Mouse (Mus musculus) small intestine, adult 2 months (tissue): ENCODE data around the gene Defb18. TPM values are rescaled to one million over a fixed set of nuclear protein-coding genes. Genes with fewer than 3 reads are reported as not detected.
"Not testable (repeated sequence)": the region's sequence is repeated elsewhere in the genome, so short reads cannot be mapped to it uniquely, and the experiment has no call there.

Experiments
- H3K27ac ChIP-seq: fragments of 200-500 bp; 2 replicates; pipeline ENCODE4 v1.5.1; 2012; ENCODE audit warnings: low read depth, low read length, control low read depth, inconsistent platforms; ENCODE audit not compliant: insufficient read depth
- H3K27me3 ChIP-seq: fragments of 200-500 bp; 2 replicates; pipeline ENCODE4 v1.6.1; 2012; ENCODE audit warnings: mild to moderate bottlenecking, moderate library complexity, low read length, inconsistent platforms; ENCODE audit not compliant: control insufficient read depth, insufficient read depth
- H3K36me3 ChIP-seq: fragments of 200-500 bp; 2 replicates; pipeline ENCODE4 v1.6.1; 2012; ENCODE audit warnings: mild to moderate bottlenecking, low read length, control low read depth, inconsistent platforms; ENCODE audit not compliant: control insufficient read depth, insufficient read depth
- H3K4me1 ChIP-seq: fragments of 200-500 bp; 2 replicates; pipeline ENCODE4 v1.6.1; 2012; ENCODE audit warnings: low read length, inconsistent platforms, mixed read lengths; ENCODE audit not compliant: control insufficient read depth, insufficient read depth, insufficient read length
- H3K4me3 ChIP-seq: fragments of 200-500 bp; 2 replicates; pipeline ENCODE4 v1.5.1; 2012; ENCODE audit warnings: low read depth, mild to moderate bottlenecking, control low read depth, inconsistent platforms, low read length, moderate library complexity
- CTCF ChIP-seq: fragments of 200-500 bp; IDR thresholded peaks from 2 replicates; pipeline ENCODE4 v1.5.1; 2012; ENCODE audit warnings: low read depth, mild to moderate bottlenecking, control low read depth, inconsistent platforms, low read length, moderate library complexity, mixed read lengths; ENCODE audit not compliant: insufficient replicate concordance, insufficient read length; ENCODE audit errors: extremely low read depth
- POLR2A ChIP-seq: fragments of 200-500 bp; IDR thresholded peaks from 2 replicates; pipeline ENCODE4 v1.6.1; 2012; ENCODE audit warnings: low read depth, mild to moderate bottlenecking, control low read depth, inconsistent platforms, low read length, moderate library complexity
- WGBS: fragments of 180-500 bp; shearing (Covaris S2); methylation state at CpG from one replicate; pipeline ENCODE4 v1.1.7; 2018; 5-methylcytosine and 5-hydroxymethylcytosine counted together
- polyA plus RNA-seq: library from polyadenylated mRNA; depleted of rRNA; stranded (reverse); fragments of >200 nt; gene quantifications from 2 replicates; pipeline ENCODE4 v1.2.3, GENCODE M21; 2012; rRNA removed

The Defb18 gene
- not detected in 2 replicates for polyA plus RNA-seq

DNA sequence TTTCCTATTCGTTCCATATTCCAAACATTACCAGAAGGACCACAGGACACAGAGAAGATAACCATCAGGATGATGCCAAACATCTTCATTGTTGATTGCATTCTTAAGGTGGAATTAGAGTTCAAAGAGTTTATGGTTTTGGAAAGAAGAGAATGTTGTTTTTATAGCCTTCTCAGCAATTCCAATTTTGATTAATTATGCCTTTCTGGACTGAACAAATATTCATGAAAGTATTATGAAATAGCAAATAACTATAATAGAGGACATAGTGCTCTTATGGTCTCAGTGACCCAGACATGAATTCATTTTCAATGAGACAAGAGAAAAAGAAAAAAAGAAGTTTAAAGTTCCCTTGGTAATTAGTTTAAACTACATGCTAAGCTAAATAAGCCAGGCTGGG lies at the start of gene Defb18:
Gene Defb18, minus strand, starts transcription at position 101 of the 400 bp plus-strand sequence.
- H3K4me1 ChIP-seq = no peaks in the 10 kb centered on the region
- TF ChIP-seq CTCF (no peak), POLR2A (no peak)
- no peak within 1 kb of the TSS for H3K27ac ChIP-seq
- H3K27me3 ChIP-seq = no peaks in the 10 kb centered on the region
- H3K4me3 ChIP-seq = no peak within 1 kb of the TSS
- no peaks in the 10 kb centered on the region for H3K36me3 ChIP-seq
- WGBS = 52% methylated on average over 1 of the region's 1 CpGs

DNA sequence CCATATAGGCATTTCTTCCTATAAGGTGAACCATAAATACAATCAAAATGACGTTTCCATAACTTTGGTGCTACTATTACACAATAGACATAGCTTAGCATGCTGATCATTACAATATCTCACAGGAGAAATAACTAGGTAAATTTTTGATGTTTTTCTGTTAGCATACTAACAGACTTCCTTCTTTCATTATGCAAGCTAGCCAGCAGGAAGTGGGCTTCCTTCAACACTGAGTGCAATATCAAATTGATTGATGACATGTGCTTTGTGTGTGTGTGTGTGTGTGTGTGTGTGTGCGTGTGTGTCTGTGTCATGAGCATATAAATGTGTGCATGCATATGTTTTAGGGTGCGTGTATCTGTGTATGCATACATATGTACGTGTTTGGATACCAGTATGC lies 33.9 kb upstream of the Defb18 start:
- Histone ChIP-seq H3K27me3 (no peaks in the 10 kb centered on the region), H3K36me3 (no peaks in the 10 kb centered on the region), H3K4me3 (no peak overlapping the region), H3K4me1 (no peaks in the 10 kb centered on the region), H3K27ac (no peak overlapping the region)
- WGBS = 76% methylated on average over 4 of the region's 4 CpGs
- TF ChIP-seq POLR2A = no peak
- TF ChIP-seq CTCF = no peak

DNA sequence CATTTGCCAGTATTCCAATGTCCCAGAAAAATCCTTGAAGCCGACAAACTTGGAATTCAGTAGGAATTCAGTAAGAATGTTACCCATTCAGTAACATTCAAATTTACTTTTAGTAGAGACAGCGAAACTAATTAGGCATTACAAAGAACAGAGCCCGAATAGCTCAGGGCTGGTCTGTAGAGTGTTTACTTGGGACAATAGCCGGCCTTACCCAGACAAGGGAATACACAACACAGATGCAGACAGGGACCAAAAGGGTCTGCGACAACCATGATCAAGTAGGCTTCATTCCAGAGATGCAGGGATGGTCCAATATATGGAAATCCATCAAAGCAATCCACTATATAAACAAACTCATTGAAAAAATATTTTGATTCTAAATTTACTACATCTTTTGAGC lies 31.6 kb upstream of the Defb18 start:
- Histone ChIP-seq H3K4me1 (no peaks in the 10 kb centered on the region), H3K27ac (no peak overlapping the region), H3K4me3 (no peak overlapping the region), H3K27me3 (no peaks in the 10 kb centered on the region), H3K36me3 (no peaks in the 10 kb centered on the region)
- TF ChIP-seq POLR2A = no peak
- WGBS = 77% methylated on average over 5 of the region's 5 CpGs

DNA sequence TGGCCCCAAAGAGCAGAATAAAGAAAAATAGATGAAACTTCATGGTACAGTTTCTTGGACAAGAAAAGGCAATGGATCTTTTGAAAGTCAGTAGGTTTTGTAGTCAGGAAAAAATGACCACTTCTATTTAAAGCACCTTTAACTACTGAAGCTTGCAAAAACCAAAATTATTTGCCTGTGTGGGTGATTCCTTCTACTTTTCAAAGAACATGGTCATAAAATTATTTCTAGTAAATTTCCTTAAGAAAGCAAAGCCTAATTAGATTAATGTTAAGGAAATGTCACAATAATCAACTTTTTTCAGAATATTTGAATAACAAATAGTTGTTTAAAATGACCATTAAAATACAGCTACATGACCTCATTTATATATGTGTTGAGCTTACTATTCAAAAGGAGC lies 27.8 kb upstream of the Defb18 start, which contains the start of gene Defb41:
Gene Defb41, minus strand, starts transcription at position 101 of the 400 bp plus-strand sequence.
- no peaks in the 10 kb centered on the region for H3K27me3 ChIP-seq
- no peak within 1 kb of the TSS for H3K4me3 ChIP-seq
- no peaks in the 10 kb centered on the region for H3K4me1 ChIP-seq
- H3K27ac ChIP-seq = no peak within 1 kb of the TSS
- no peaks in the 10 kb centered on the region for H3K36me3 ChIP-seq
- TF ChIP-seq CTCF (no peak), POLR2A (no peak)

DNA sequence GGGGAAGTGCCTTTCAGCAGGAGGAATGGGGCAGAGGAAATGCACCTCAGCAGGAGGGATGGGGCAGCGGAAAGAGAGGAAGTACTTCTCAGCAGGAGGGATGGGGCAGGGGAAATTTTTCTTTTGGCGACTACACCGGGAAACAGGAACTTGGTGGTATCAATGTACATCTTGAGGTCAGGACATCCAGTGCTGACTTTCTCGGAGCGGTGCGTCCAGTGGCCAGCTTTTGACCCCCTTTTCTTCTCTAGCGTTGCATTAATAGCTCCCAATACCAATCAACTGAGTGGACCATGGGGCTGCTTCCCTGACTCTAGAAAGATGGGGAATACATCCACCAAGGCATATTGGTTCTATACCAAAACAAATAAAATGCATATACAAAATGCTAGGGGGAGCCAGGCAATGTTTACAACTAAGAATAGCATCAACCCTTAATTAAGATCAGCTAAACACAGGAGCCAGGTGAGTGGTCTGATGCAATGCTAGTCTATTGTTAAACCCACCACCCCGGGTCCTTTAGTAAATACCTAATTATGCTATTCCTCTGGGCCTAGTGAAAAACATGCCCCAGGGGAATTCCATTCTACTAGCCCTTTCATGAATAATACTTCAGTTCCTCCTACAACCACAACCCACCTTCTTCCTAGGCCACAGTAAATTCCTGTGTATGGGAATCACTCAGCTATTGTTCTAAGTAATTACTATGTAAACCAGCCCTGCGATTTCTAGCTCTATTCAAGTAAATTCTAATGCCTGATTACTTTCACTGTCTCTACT lies 8.7 kb upstream of the Defb18 start:
- H3K27ac ChIP-seq, H3K27me3 ChIP-seq, H3K4me3 ChIP-seq, H3K36me3 ChIP-seq, H3K4me1 ChIP-seq: not testable (repeated sequence)
- 90% methylated on average over 9 of the region's 9 CpGs for WGBS

DNA sequence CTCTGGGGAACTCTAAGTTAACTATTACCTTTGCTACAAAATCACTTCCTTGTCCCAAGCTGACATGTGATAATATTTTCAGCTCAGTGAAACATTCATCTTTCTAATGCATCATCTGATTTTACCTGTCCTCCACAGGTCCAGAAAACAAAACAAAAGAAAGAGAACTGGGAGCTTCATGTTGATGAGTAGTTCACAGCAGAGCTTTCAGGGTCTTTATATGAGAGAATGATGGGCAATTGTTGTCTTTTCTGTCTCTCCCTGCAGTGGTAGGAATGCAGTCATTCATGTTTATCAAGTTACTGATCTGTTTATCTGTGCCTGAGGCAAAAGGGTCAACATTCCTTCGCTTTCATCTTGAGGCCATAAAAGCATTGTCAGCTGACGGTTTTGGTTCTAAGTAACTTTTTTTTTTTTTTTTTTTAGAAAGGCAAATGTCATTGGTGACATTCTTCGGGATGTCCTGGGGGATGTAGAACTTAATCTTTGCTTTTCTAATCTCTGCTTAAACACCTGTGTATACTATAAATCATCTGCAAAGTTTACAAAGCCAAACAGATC lies 13.8 kb downstream of the Defb18 start:
- Histone ChIP-seq H3K27me3 (no peaks in the 10 kb centered on the region), H3K4me3 (no peak overlapping the region), H3K4me1 (no peaks in the 10 kb centered on the region), H3K27ac (no peak overlapping the region), H3K36me3 (no peaks in the 10 kb centered on the region)
- WGBS = 11% methylated on average over 3 of the region's 3 CpGs
- TF ChIP-seq POLR2A (no peak), CTCF (no peak)

DNA sequence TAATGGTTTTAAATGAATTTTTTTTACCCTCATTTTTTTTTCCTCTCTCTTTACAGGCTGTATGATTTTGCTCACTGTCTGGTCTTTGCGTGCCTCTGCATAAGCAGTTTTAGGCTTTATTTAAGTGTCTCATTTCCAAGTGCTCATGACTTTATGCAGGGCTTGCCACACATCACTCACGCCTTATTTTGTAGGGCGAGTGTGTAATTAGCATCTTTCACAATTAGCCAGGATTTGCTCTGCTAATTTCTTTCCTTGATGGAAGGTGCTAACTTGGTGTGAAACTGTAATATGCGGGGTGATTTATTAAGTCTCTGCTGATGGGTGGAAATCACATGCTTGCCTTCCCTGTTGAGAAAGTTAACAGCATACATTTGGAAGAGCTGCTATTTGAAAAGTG lies 45.5 kb downstream of the Defb18 start:
- Histone ChIP-seq H3K4me1 (no peaks in the 10 kb centered on the region), H3K36me3 (no peaks in the 10 kb centered on the region), H3K27ac (no peak overlapping the region), H3K27me3 (no peaks in the 10 kb centered on the region), H3K4me3 (no peak overlapping the region)
- WGBS = 55% methylated on average over 4 of the region's 4 CpGs
- TF ChIP-seq CTCF = no peak
- no peak for TF ChIP-seq POLR2A
